Mouse (Mus musculus) right cerebral cortex, postnatal 36 days (tissue): ENCODE results near the gene Slc16a1.

ENCODE experiments used
- DNase-seq, 2 experiments: peaks; one replicate each; pipeline ENCODE4 v3.0.0; 2022; ENCODE audit warnings: low spot score in 2 of 2, mixed read lengths in 1 of 2

Gene Slc16a1

GRCm38 (mm10) chr3:104638403-104638779 lies at the start of gene Slc16a1:
Gene Slc16a1 (plus strand): TSS chr3:104638668.
- peak; percentile 86 to 87 for DNase-seq

GRCm38 (mm10) chr3:104596451-104597134 lies 41.9 kb upstream of the Slc16a1 start:
- DNase-seq = no peak

- DNase-seq = peak; percentile 90 to 95
These were observed 41.2 kb upstream of the Slc16a1 start for GRCm38 (mm10) chr3:104597135-104597764.

GRCm38 (mm10) chr3:104599296-104600150 lies 38.9 kb upstream of the Slc16a1 start:
- no peak for DNase-seq

GRCm38 (mm10) chr3:104600691-104601090 lies 37.8 kb upstream of the Slc16a1 start:
- DNase-seq = no peak

GRCm38 (mm10) chr3:104601680-104602079 lies 36.8 kb upstream of the Slc16a1 start:
- no peak for DNase-seq

- no peak for DNase-seq
These were observed 28.6 kb upstream of the Slc16a1 start for GRCm38 (mm10) chr3:104609690-104610380.

GRCm38 (mm10) chr3:104610453-104611230 lies 27.8 kb upstream of the Slc16a1 start:
- no peak for DNase-seq

GRCm38 (mm10) chr3:104611951-104612350 lies 26.5 kb upstream of the Slc16a1 start:
- no peak for DNase-seq

GRCm38 (mm10) chr3:104613102-104613501 lies 25.4 kb upstream of the Slc16a1 start:
- no peak for DNase-seq

GRCm38 (mm10) chr3:104614081-104614480 lies 24.4 kb upstream of the Slc16a1 start:
- no peak for DNase-seq

- DNase-seq = no peak
These were observed 23.3 kb upstream of the Slc16a1 start for GRCm38 (mm10) chr3:104615216-104615615.

- DNase-seq = peak; percentile 48 to 50
These were observed 22.3 kb upstream of the Slc16a1 start for GRCm38 (mm10) chr3:104616155-104616554.

- DNase-seq = no peak
These were observed 16.6 kb upstream of the Slc16a1 start for GRCm38 (mm10) chr3:104621841-104622240.

- DNase-seq = no peak
These were observed 8.7 kb upstream of the Slc16a1 start for GRCm38 (mm10) chr3:104629810-104630209.

GRCm38 (mm10) chr3:104630941-104631340 lies 7.5 kb upstream of the Slc16a1 start:
- no peak for DNase-seq

GRCm38 (mm10) chr3:104632560-104633162 lies 5.8 kb upstream of the Slc16a1 start:
- no peak for DNase-seq

- no peak for DNase-seq
These were observed 2.0 kb upstream of the Slc16a1 start for GRCm38 (mm10) chr3:104636491-104636890.

GRCm38 (mm10) chr3:104637427-104638402 lies 753 bp upstream of the Slc16a1 start:
- peak in 1 of 2 experiments; percentile 6 for DNase-seq
